Mouse (Mus musculus) stomach, embryonic 15.5 days (tissue): ENCODE results near the gene Rln3. TPM values are rescaled to one million over a fixed set of nuclear protein-coding genes. Genes with fewer than 3 reads are reported as not detected.

Source experiments
- ATAC-seq: fragments of 200-750 bp; cut with Nextera tagmentation; 2 replicates; pipeline ENCODE4 v1.8.0; 2017; ENCODE audit warnings: low read depth, moderate number of reproducible peaks, moderate TSS enrichment; ENCODE audit not compliant: insufficient read depth, low FRiP score
- H3K27ac ChIP-seq: fragments of 300-500 bp; sonication (generic); 2 replicates; pipeline ENCODE4 v1.5.1; 2015; ENCODE audit warnings: mild to moderate bottlenecking, inconsistent platforms
- H3K27me3 ChIP-seq: fragments of 300-500 bp; sonication (generic); replicated peaks from 2 replicates; pipeline ENCODE4 v1.6.1; 2015; ENCODE audit warnings: inconsistent platforms
- H3K36me3 ChIP-seq: fragments of 300-500 bp; sonication (generic); 2 replicates; pipeline ENCODE4 v1.6.1; 2015; ENCODE audit warnings: inconsistent platforms
- H3K4me1 ChIP-seq: fragments of 300-500 bp; sonication (generic); 2 replicates; pipeline ENCODE4 v1.6.1; 2015; ENCODE audit warnings: inconsistent platforms
- H3K4me2 ChIP-seq: fragments of 300-500 bp; sonication (generic); 2 replicates; pipeline ENCODE4 v1.6.1; 2015; ENCODE audit warnings: mild to moderate bottlenecking, inconsistent platforms
- H3K4me3 ChIP-seq: fragments of 300-500 bp; sonication (generic); replicated peaks from 2 replicates; pipeline ENCODE4 v1.5.1; 2015; ENCODE audit warnings: inconsistent platforms
- H3K9ac ChIP-seq: fragments of 300-500 bp; sonication (generic); 2 replicates; pipeline ENCODE4 v1.6.1; 2015; ENCODE audit warnings: inconsistent platforms
- H3K9me3 ChIP-seq: fragments of 300-500 bp; sonication (generic); 2 replicates; pipeline ENCODE4 v1.6.1; 2016; ENCODE audit warnings: inconsistent platforms
- WGBS: fragments of 180-500 bp; shearing (Covaris S2); methylation state at CpG from one replicate; pipeline ENCODE4 v1.1.7; 2015; 5-methylcytosine and 5-hydroxymethylcytosine counted together
- polyA plus RNA-seq: library from polyadenylated mRNA; unstranded; fragments of >200 nt; fragmentation: Nextera tagmentation; extraction: Ambion mirVana; gene quantifications from 2 replicates; pipeline ENCODE4 v1.2.1, GENCODE M21; 2015

Rln3 gene
- polyA plus RNA-seq, 1 experiment from 2014 or later, result not detected

- Histone ChIP-seq H3K9ac (no peak overlapping the region), H3K27me3 (no peaks in the 10 kb centered on the region), H3K36me3 (no peaks in the 10 kb centered on the region), H3K4me1 (peaks cover 14% of the 10 kb centered on the region), H3K4me2 (no peak overlapping the region), H3K27ac (no peak overlapping the region), H3K4me3 (no peak overlapping the region), H3K9me3 (no peaks in the 10 kb centered on the region)
- WGBS, result 62% methylated on average over 8 of the region's 8 CpGs
- ATAC-seq, result no peak
These were observed 19.2 kb upstream of the Rln3 start for GRCm38 (mm10) chr8:84063861-84064610.

GRCm38 (mm10) chr8:84060245-84060644 is 15.4 kb upstream of the Rln3 start:
- H3K27me3 ChIP-seq, result no peaks in the 10 kb centered on the region
- no peak overlapping the region for H3K9ac ChIP-seq
- no peaks in the 10 kb centered on the region for H3K9me3 ChIP-seq
- ATAC-seq, result no peak
- H3K4me3 ChIP-seq, result no peak overlapping the region
- no peak overlapping the region for H3K4me2 ChIP-seq
- WGBS, result 85% methylated on average over 2 of the region's 2 CpGs
- no peak overlapping the region for H3K27ac ChIP-seq
- H3K4me1 ChIP-seq, result no peaks in the 10 kb centered on the region
- no peaks in the 10 kb centered on the region for H3K36me3 ChIP-seq

- Histone ChIP-seq H3K9ac (no peak overlapping the region), H3K9me3 (no peaks in the 10 kb centered on the region), H3K4me3 (no peak overlapping the region), H3K4me1 (no peaks in the 10 kb centered on the region), H3K27ac (no peak overlapping the region), H3K27me3 (no peaks in the 10 kb centered on the region), H3K4me2 (no peak overlapping the region), H3K36me3 (no peaks in the 10 kb centered on the region)
- WGBS, result 90% methylated on average over 2 of the region's 2 CpGs
- no peak for ATAC-seq
These were observed 14.4 kb upstream of the Rln3 start for GRCm38 (mm10) chr8:84059226-84059625.

GRCm38 (mm10) chr8:84057827-84058226 is 13.0 kb upstream of the Rln3 start:
- WGBS, result 88% methylated on average over 1 of the region's 1 CpGs
- H3K27me3 ChIP-seq, result no peaks in the 10 kb centered on the region
- no peak overlapping the region for H3K9ac ChIP-seq
- no peak overlapping the region for H3K27ac ChIP-seq
- H3K9me3 ChIP-seq, result no peaks in the 10 kb centered on the region
- H3K4me2 ChIP-seq, result no peak overlapping the region
- H3K4me1 ChIP-seq, result no peaks in the 10 kb centered on the region
- no peak overlapping the region for H3K4me3 ChIP-seq
- H3K36me3 ChIP-seq, result no peaks in the 10 kb centered on the region
- ATAC-seq, result peak; percentile 50; the same call in 1 of the 2 replicates

GRCm38 (mm10) chr8:84053229-84053628 is 8.4 kb upstream of the Rln3 start:
- Histone ChIP-seq H3K27me3 (no peaks in the 10 kb centered on the region; the same call in 1 of the 2 replicates), H3K9ac (no peak overlapping the region), H3K4me3 (no peak overlapping the region), H3K27ac (no peak overlapping the region), H3K4me1 (no peaks in the 10 kb centered on the region), H3K4me2 (no peak overlapping the region), H3K36me3 (no peaks in the 10 kb centered on the region), H3K9me3 (no peaks in the 10 kb centered on the region)
- WGBS, result 83% methylated on average over 5 of the region's 5 CpGs
- no peak for ATAC-seq

GRCm38 (mm10) chr8:84052746-84053145 is 7.9 kb upstream of the Rln3 start:
- Histone ChIP-seq H3K9ac (no peak overlapping the region), H3K27ac (no peak overlapping the region), H3K4me3 (no peak overlapping the region), H3K9me3 (no peaks in the 10 kb centered on the region), H3K4me2 (no peak overlapping the region), H3K27me3 (no peaks in the 10 kb centered on the region; the same call in 1 of the 2 replicates), H3K4me1 (no peaks in the 10 kb centered on the region), H3K36me3 (no peaks in the 10 kb centered on the region)
- ATAC-seq, result peak; percentile 89
- WGBS, result 45% methylated on average over 3 of the region's 3 CpGs

GRCm38 (mm10) chr8:84048171-84048570 is 3.4 kb upstream of the Rln3 start:
- WGBS, result 62% methylated on average over 5 of the region's 5 CpGs
- Histone ChIP-seq H3K4me3 (no peak overlapping the region), H3K4me2 (no peak overlapping the region), H3K9ac (no peak overlapping the region), H3K9me3 (no peaks in the 10 kb centered on the region), H3K4me1 (peaks cover 6% of the 10 kb centered on the region; the same call in 1 of the 2 replicates), H3K27ac (no peak overlapping the region), H3K27me3 (peaks cover 23% of the 10 kb centered on the region), H3K36me3 (no peaks in the 10 kb centered on the region)
- no peak for ATAC-seq

- Histone ChIP-seq H3K4me1 (peaks cover 14% of the 10 kb centered on the region), H3K27me3 (peaks cover 39% of the 10 kb centered on the region), H3K4me3 (no peak overlapping the region), H3K9ac (no peak overlapping the region), H3K4me2 (no peak overlapping the region), H3K36me3 (no peaks in the 10 kb centered on the region), H3K9me3 (no peaks in the 10 kb centered on the region), H3K27ac (no peak overlapping the region)
- ATAC-seq, result no peak
- WGBS, result 77% methylated on average over 3 of the region's 3 CpGs
These were observed 1.7 kb upstream of the Rln3 start for GRCm38 (mm10) chr8:84046505-84046904.

GRCm38 (mm10) chr8:84044103-84044502 is 697 bp downstream of the Rln3 start:
- H3K4me1 ChIP-seq, result peaks cover 14% of the 10 kb centered on the region
- 12% methylated on average over 7 of the region's 7 CpGs for WGBS
- no peak overlapping the region for H3K4me3 ChIP-seq
- no peak overlapping the region for H3K4me2 ChIP-seq
- peaks cover 46% of the 10 kb centered on the region for H3K27me3 ChIP-seq
- no peaks in the 10 kb centered on the region for H3K36me3 ChIP-seq
- no peak for ATAC-seq
- no peak overlapping the region for H3K27ac ChIP-seq
- no peak overlapping the region for H3K9ac ChIP-seq
- H3K9me3 ChIP-seq, result no peaks in the 10 kb centered on the region

- no peak for ATAC-seq
- H3K27me3 ChIP-seq, result peaks cover 46% of the 10 kb centered on the region
- no peak overlapping the region for H3K27ac ChIP-seq
- no peaks in the 10 kb centered on the region for H3K9me3 ChIP-seq
- H3K9ac ChIP-seq, result no peak overlapping the region
- H3K4me2 ChIP-seq, result peak overlapping the region; percentile 65
- WGBS, result 26% methylated on average over 12 of the region's 12 CpGs
- peak overlapping the region; percentile 35 for H3K4me3 ChIP-seq
- H3K4me1 ChIP-seq, result peaks cover 14% of the 10 kb centered on the region
- no peaks in the 10 kb centered on the region for H3K36me3 ChIP-seq
These were observed 1.9 kb downstream of the Rln3 start for GRCm38 (mm10) chr8:84042948-84043342.

- Histone ChIP-seq H3K4me1 (peaks cover 14% of the 10 kb centered on the region), H3K4me3 (peak within 1 kb of the TSS; percentile 35), H3K36me3 (no peaks in the 10 kb centered on the region), H3K9ac (peak within 1 kb of the TSS; percentile 44; the same call in 1 of the 2 replicates), H3K4me2 (peak within 1 kb of the TSS; percentile 65), H3K9me3 (no peaks in the 10 kb centered on the region), H3K27ac (no peak within 1 kb of the TSS), H3K27me3 (peaks cover 46% of the 10 kb centered on the region)
- ATAC-seq, result peak; percentile 54; the same call in 1 of the 2 replicates
- 4% methylated on average over 40 of the region's 40 CpGs for WGBS
These were observed 2.5 kb downstream of the Rln3 start, which contains the start of gene Il27ra for GRCm38 (mm10) chr8:84042066-84042947. Il27ra (minus strand) TSS chr8:84042589.

GRCm38 (mm10) chr8:84039050-84039449 is 5.8 kb downstream of the Rln3 start:
- peaks cover 8% of the 10 kb centered on the region; the same call in 1 of the 2 replicates for H3K4me1 ChIP-seq
- no peak for ATAC-seq
- H3K4me3 ChIP-seq, result no peak overlapping the region
- WGBS, result 4% methylated on average over 5 of the region's 5 CpGs
- H3K9me3 ChIP-seq, result no peaks in the 10 kb centered on the region
- H3K36me3 ChIP-seq, result no peaks in the 10 kb centered on the region
- no peak overlapping the region for H3K4me2 ChIP-seq
- H3K27me3 ChIP-seq, result peaks cover 31% of the 10 kb centered on the region
- H3K27ac ChIP-seq, result no peak overlapping the region
- H3K9ac ChIP-seq, result no peak overlapping the region
